Mouse (Mus musculus) ES-Bruce4 (cell line): ENCODE results near the gene Gm21915. TPM values are rescaled to one million over a fixed set of nuclear protein-coding genes. Genes with fewer than 3 reads are reported as not detected.

Source experiments
- H3K27ac ChIP-seq: 2 replicates; pipeline ENCODE4 v1.5.1; 2012; ENCODE audit warnings: low read length, inconsistent platforms; ENCODE audit not compliant: insufficient read depth
- H3K27me3 ChIP-seq: 2 replicates; pipeline ENCODE4 v1.6.1; 2012; ENCODE audit warnings: mild to moderate bottlenecking, low read length, inconsistent platforms; ENCODE audit not compliant: control insufficient read depth, poor library complexity, insufficient read depth, severe bottlenecking
- H3K36me3 ChIP-seq: 2 replicates; pipeline ENCODE4 v1.6.1; 2012; ENCODE audit warnings: inconsistent platforms, mild to moderate bottlenecking, low read length, moderate library complexity; ENCODE audit not compliant: control insufficient read depth, poor library complexity, insufficient read depth, severe bottlenecking
- H3K4me1 ChIP-seq: one replicate; pipeline ENCODE4 v1.8.1; 2011; ENCODE audit warnings: low read length; ENCODE audit not compliant: control insufficient read depth, insufficient read depth
- H3K4me3 ChIP-seq: 2 replicates; pipeline ENCODE4 v1.5.1; 2011; ENCODE audit warnings: low read depth, mild to moderate bottlenecking, low read length
- H3K9ac ChIP-seq: 2 replicates; pipeline ENCODE4 v1.6.1; 2012; ENCODE audit warnings: low read depth, mild to moderate bottlenecking, inconsistent platforms; ENCODE audit not compliant: poor library complexity, severe bottlenecking
- H3K9me3 ChIP-seq: replicated peaks from 2 replicates; pipeline ENCODE4 v1.6.1; 2012; ENCODE audit warnings: mild to moderate bottlenecking, low read length, inconsistent platforms; ENCODE audit not compliant: control insufficient read depth, poor library complexity, insufficient read depth, severe bottlenecking
- CTCF ChIP-seq: IDR thresholded peaks from one replicate; pipeline ENCODE4 v1.8.1; 2011; ENCODE audit warnings: low read depth, low read length
- EP300 ChIP-seq: IDR thresholded peaks from 2 replicates; pipeline ENCODE4 v1.6.1; 2011; ENCODE audit warnings: low read depth, low read length; ENCODE audit not compliant: insufficient read depth
- POLR2A ChIP-seq: IDR thresholded peaks from one replicate; pipeline ENCODE4 v1.8.1; 2011; ENCODE audit warnings: low read length; ENCODE audit not compliant: insufficient read depth
- polyA plus RNA-seq: library from polyadenylated mRNA; stranded (reverse); fragments of >200 nt; gene quantifications from 2 replicates; pipeline ENCODE4 v1.2.4, GENCODE M21; 2011; ENCODE audit warnings: low read depth; ENCODE audit not compliant: missing spikeins, insufficient read depth, insufficient read length

Gene Gm21915
- polyA plus RNA-seq, 1 experiment: not detected

- TF ChIP-seq CTCF (no peak), POLR2A (no peak), EP300 (no peak)
- Histone ChIP-seq H3K4me1 (no peaks in the 10 kb centered on the region), H3K9ac (no peak overlapping the region), H3K4me3 (no peak overlapping the region), H3K27me3 (no peaks in the 10 kb centered on the region), H3K36me3 (no peaks in the 10 kb centered on the region), H3K9me3 (no peaks in the 10 kb centered on the region), H3K27ac (no peak overlapping the region)
Observed at GRCm38 (mm10) chr9:40651239-40651859, 19.1 kb upstream of the Gm21915 start.

GRCm38 (mm10) chr9:40652757-40653156 is 17.7 kb upstream of the Gm21915 start:
- Histone ChIP-seq H3K36me3 (no peaks in the 10 kb centered on the region), H3K4me1 (no peaks in the 10 kb centered on the region), H3K27ac (no peak overlapping the region), H3K9ac (no peak overlapping the region), H3K4me3 (no peak overlapping the region), H3K9me3 (no peaks in the 10 kb centered on the region), H3K27me3 (no peaks in the 10 kb centered on the region)
- no peak for TF ChIP-seq POLR2A
- TF ChIP-seq EP300: no peak
- no peak for TF ChIP-seq CTCF

GRCm38 (mm10) chr9:40666190-40666803 is 4.1 kb upstream of the Gm21915 start:
- TF ChIP-seq EP300 (no peak), POLR2A (no peak), CTCF (no peak)
- no peaks in the 10 kb centered on the region for H3K9me3 ChIP-seq

GRCm38 (mm10) chr9:40671323-40671930 is 1.0 kb downstream of the Gm21915 start:
- H3K4me3 ChIP-seq: no peak overlapping the region
- no peak overlapping the region for H3K9ac ChIP-seq
- TF ChIP-seq CTCF: no peak
- no peaks in the 10 kb centered on the region for H3K9me3 ChIP-seq
- no peak overlapping the region for H3K27ac ChIP-seq
- H3K36me3 ChIP-seq: no peaks in the 10 kb centered on the region
- H3K27me3 ChIP-seq: no peaks in the 10 kb centered on the region
- H3K4me1 ChIP-seq: peaks cover 2% of the 10 kb centered on the region

More at GRCm38 (mm10) chr9:40666190-40666803, 4.1 kb upstream of the Gm21915 start:
- H3K36me3 ChIP-seq: no peaks in the 10 kb centered on the region
- no peak overlapping the region for H3K4me3 ChIP-seq
- no peak overlapping the region for H3K9ac ChIP-seq
- H3K4me1 ChIP-seq: peaks cover 1% of the 10 kb centered on the region
- no peaks in the 10 kb centered on the region for H3K27me3 ChIP-seq
- H3K27ac ChIP-seq: no peak overlapping the region

- TF ChIP-seq EP300: no peak
- no peak for TF ChIP-seq POLR2A
- no peak for TF ChIP-seq CTCF
- H3K36me3 ChIP-seq: no peaks in the 10 kb centered on the region
- no peaks in the 10 kb centered on the region for H3K9me3 ChIP-seq
- no peak overlapping the region for H3K9ac ChIP-seq
- peaks cover 2% of the 10 kb centered on the region for H3K4me1 ChIP-seq
- no peak overlapping the region for H3K4me3 ChIP-seq
- H3K27ac ChIP-seq: no peak overlapping the region
- H3K27me3 ChIP-seq: no peaks in the 10 kb centered on the region
Observed at GRCm38 (mm10) chr9:40675203-40675958, 5.0 kb downstream of the Gm21915 start.

GRCm38 (mm10) chr9:40678653-40679052 is 8.2 kb downstream of the Gm21915 start:
- TF ChIP-seq CTCF: no peak
- TF ChIP-seq POLR2A: no peak
- TF ChIP-seq EP300: no peak
- Histone ChIP-seq H3K9me3 (no peaks in the 10 kb centered on the region), H3K4me1 (no peaks in the 10 kb centered on the region), H3K27ac (no peak overlapping the region), H3K36me3 (no peaks in the 10 kb centered on the region), H3K9ac (no peak overlapping the region), H3K4me3 (no peak overlapping the region), H3K27me3 (no peaks in the 10 kb centered on the region)
